Mouse (Mus musculus): ENCODE measurements around the gene Npvf.
"Not testable (repeated sequence)": the region's sequence is repeated elsewhere in the genome, so short reads cannot be mapped to it uniquely, and the experiment has no call there.

Npvf gene

DNA sequence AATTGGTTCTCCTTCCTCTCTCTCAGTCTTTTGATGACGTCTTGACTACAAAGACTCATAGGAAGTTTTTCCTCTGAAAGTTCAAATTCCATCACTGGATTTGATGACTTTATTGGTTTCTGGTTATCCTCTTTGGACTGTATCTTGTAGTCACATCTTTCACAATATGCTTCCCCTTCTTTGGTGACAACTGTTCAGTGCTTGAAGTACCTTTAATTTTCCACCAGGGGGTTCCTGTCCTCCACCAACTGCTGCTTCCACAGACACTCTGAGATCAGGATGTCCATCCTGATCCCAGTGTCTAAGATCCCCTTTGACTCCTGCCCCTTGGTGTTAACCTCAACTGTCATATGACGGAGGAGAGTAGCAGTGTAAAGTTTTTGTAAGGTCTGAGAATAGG lies 28.1 kb downstream of the Npvf start:
- DNase-seq, result not testable (repeated sequence)

DNA sequence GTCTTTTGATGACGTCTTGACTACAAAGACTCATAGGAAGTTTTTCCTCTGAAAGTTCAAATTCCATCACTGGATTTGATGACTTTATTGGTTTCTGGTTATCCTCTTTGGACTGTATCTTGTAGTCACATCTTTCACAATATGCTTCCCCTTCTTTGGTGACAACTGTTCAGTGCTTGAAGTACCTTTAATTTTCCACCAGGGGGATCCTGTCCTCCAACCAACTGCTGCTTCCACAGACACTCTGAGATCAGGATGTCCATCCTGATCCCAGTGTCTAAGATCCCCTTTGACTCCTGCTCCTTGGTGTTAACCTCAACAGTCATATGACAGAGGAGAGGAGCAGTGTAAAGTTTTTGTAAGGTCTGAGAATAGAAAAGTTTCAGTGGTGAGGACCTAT lies 36.0 kb downstream of the Npvf start:
- DNase-seq, result not testable (repeated sequence)

DNA sequence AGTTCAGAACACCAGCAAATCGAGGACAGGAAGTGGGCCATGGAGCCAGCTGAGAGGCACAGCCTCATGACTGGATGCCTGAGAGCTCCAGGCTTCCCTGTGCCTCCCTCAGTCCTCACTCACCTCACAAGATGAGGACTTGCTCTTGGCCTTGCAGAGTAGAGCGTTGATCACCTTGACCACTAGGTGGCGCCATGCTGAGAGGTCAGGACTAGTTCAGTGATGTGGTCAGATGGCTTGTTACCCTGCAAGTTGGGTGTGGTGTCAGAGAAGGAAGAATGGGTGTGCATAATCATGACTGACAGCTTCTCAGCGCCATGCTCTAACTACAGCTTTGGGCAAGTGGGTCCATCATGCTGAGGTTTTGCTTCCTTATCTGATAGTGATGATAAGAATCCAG lies 52.6 kb downstream of the Npvf start:
- DNase-seq, result peak; percentile 63
